Mouse (Mus musculus): ENCODE results near the gene D330020A13Rik. TPM values are rescaled to one million over a fixed set of nuclear protein-coding genes. Genes with fewer than 3 reads are reported as not detected.

Gene D330020A13Rik
- not detected for polyA plus RNA-seq (2017; shearing (Covaris generic))

DNA sequence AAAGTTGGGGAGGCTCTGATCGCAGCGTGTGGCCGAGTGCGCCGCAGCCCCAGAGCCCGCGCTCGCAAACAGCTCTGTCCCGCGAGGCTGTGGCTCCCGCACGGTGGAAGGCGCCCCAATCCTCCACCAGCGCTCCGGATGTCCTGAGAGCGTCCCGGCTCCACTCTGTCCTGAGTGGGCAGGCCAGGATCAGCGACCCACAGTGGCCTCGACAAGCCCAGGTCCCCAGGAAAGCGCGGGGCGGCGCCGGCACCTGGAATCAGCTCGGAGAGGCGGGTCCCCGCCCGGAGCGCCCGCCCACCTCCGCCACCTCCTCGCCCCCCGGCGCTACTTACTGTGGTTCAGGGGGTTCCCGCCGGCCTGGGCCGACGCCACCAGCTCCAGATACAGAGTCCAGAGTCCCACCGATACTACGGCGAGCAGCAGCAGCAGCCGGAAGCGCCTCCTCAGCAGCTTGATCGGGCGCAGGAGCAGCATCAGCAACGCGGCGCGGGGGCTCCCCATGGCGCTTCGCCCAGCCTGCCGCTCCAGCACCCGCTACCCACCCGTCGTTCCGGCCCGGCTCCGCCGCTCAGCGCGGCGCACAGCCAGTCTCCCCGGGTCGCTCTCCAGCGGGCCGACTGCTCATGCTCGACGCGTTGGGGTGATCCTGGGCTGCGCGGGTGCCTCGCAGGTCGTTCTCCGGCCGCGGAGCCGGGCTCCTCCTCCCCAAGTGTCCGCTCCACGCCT is at the start of gene D330020A13Rik, which contains the start of gene B4galnt3:
TSS of gene D330020A13Rik (plus strand) at position 309 of the 729 bp plus-strand sequence.
TSS of gene B4galnt3 (minus strand) at position 504 of the 729 bp plus-strand sequence.

Other genes with a start within 250 kb of the D330020A13Rik start
- gene Ninj2, start 201.0 kb upstream of the D330020A13Rik start, polyA plus RNA-seq (2017; shearing (Covaris generic)) = 1 to 10 TPM in 1 of 2 experiments, not detected in 1; 2.1 TPM
- under 1 TPM; 0.30 to 0.69 TPM for gene B4galnt3, start 195 bp downstream of the D330020A13Rik start, polyA plus RNA-seq (2017; shearing (Covaris generic))
- 10 to 100 TPM; 90.4 to 90.5 TPM for gene Kdm5a, start 69.8 kb downstream of the D330020A13Rik start, polyA plus RNA-seq (2017; shearing (Covaris generic))
- 10 to 100 TPM in 1 of 2 experiments, 1 to 10 TPM in 1; 8.4 to 11.4 TPM for gene Ccdc77, start 70.0 kb downstream of the D330020A13Rik start, polyA plus RNA-seq (2017; shearing (Covaris generic))
- 100 to 1,000 TPM; 125 to 177 TPM for gene Il17ra, start 168.9 kb downstream of the D330020A13Rik start, polyA plus RNA-seq (2017; shearing (Covaris generic))
- gene Tmem121b, start 199.4 kb downstream of the D330020A13Rik start, polyA plus RNA-seq (2017; shearing (Covaris generic)) = 1 to 10 TPM; 1.8 to 5.3 TPM
- 100 to 1,000 TPM; 110 to 129 TPM for gene Hdhd5, start 237.0 kb downstream of the D330020A13Rik start, polyA plus RNA-seq (2017; shearing (Covaris generic))